Mouse (Mus musculus) limb, embryonic 14.5 days (tissue): ENCODE data around the gene Tas2r119. TPM values are rescaled to one million over a fixed set of nuclear protein-coding genes. Genes with fewer than 3 reads are reported as not detected.
"Not testable (repeated sequence)": the region's sequence is repeated elsewhere in the genome, so short reads cannot be mapped to it uniquely, and the experiment has no call there.

Source experiments
- ATAC-seq: fragments of 200-750 bp; cut with Nextera tagmentation; 2 replicates; pipeline ENCODE4 v1.8.0; 2017; ENCODE audit warnings: low read depth, moderate number of reproducible peaks, moderate TSS enrichment; ENCODE audit not compliant: low FRiP score
- DNase-seq: peaks from one replicate; pipeline ENCODE4 v3.0.0-alpha.2; 2015; ENCODE audit warnings: low spot score
- H3K27ac ChIP-seq: fragments of 300-500 bp; sonication (generic); replicated peaks from 2 replicates; pipeline ENCODE4 v1.5.1; 2014; ENCODE audit warnings: low read depth, mild to moderate bottlenecking, low read length, moderate library complexity, mixed read lengths
- H3K27me3 ChIP-seq: fragments of 300-500 bp; sonication (generic); 2 replicates; pipeline ENCODE4 v1.6.1; 2014; ENCODE audit warnings: low read length, mixed read lengths; ENCODE audit not compliant: control insufficient read depth, insufficient read depth
- H3K36me3 ChIP-seq: fragments of 300-500 bp; sonication (generic); 2 replicates; pipeline ENCODE4 v1.6.1; 2014; ENCODE audit warnings: mild to moderate bottlenecking, low read length, moderate library complexity, mixed read lengths; ENCODE audit not compliant: control insufficient read depth, insufficient read depth
- H3K4me1 ChIP-seq: fragments of 300-500 bp; sonication (generic); 2 replicates; pipeline ENCODE4 v1.6.1; 2014; ENCODE audit warnings: antibody characterized with exemption, low read length, mixed read lengths; ENCODE audit not compliant: control insufficient read depth, insufficient read depth
- H3K4me2 ChIP-seq: fragments of 300-500 bp; sonication (generic); replicated peaks from 2 replicates; pipeline ENCODE4 v1.6.1; 2014; ENCODE audit warnings: low read depth, mild to moderate bottlenecking, low read length, moderate library complexity; ENCODE audit not compliant: severe bottlenecking
- H3K4me3 ChIP-seq: fragments of 300-500 bp; sonication (generic); replicated peaks from 2 replicates; pipeline ENCODE4 v1.5.1; 2014; ENCODE audit warnings: low read length
- H3K9ac ChIP-seq: fragments of 300-500 bp; sonication (generic); 2 replicates; pipeline ENCODE4 v1.6.1; 2014; ENCODE audit warnings: mild to moderate bottlenecking, low read depth, low read length, moderate library complexity; ENCODE audit not compliant: severe bottlenecking
- H3K9me3 ChIP-seq: fragments of 300-500 bp; sonication (generic); 2 replicates; pipeline ENCODE4 v1.6.1; 2016; ENCODE audit warnings: low read length; ENCODE audit not compliant: control insufficient read depth
- POLR2A ChIP-seq: fragments of 200-500 bp; IDR thresholded peaks from 2 replicates; pipeline ENCODE4 v1.8.0; 2012; ENCODE audit warnings: inconsistent platforms, mild to moderate bottlenecking, moderate library complexity, borderline replicate concordance; ENCODE audit not compliant: insufficient read depth, insufficient read length; ENCODE audit errors: extremely low read depth
- WGBS: fragments of 180-500 bp; shearing (Covaris S2); extraction: QIAGEN DNeasy Blood & Tissue Kit; methylation state at CpG from one replicate; pipeline ENCODE4 v1.1.7; 2014; 5-methylcytosine and 5-hydroxymethylcytosine counted together
- polyA plus RNA-seq, 2 experiments: library from polyadenylated mRNA; depleted of rRNA in 1 of 2; stranded (reverse) in 1 of 2; unstranded in 1 of 2; fragments of >200 nt; fragmentation: Nextera tagmentation in 1 of 2; extraction: Ambion mirVana in 1 of 2; gene quantifications; 2 replicates each; pipeline versions ENCODE4 v1.2.1 to v1.2.3; 2012 to 2014

The Tas2r119 gene
- polyA plus RNA-seq, 2 experiments: 0.34 TPM; not detected in 1

DNA sequence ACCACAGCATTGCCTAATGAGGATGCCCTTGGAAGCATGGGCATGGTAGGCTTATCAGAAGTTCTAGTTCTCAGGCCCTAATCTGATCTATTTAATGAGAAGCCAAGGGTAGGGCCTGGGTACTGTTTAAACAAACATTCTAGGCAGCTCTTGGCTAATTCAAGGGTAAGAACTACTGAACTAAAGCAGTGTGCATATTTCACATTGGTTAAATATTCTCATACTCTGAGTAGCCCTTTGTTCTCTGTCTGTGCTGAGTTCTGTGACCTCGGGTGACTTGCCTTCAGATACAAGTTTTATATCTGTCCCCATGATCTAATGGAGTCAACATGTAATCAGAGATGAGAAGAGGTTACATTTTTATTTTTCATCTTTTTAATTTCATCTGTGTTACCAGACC lies 15.9 kb downstream of the Tas2r119 start:
- Histone ChIP-seq H3K27ac (no peak overlapping the region), H3K36me3 (no peaks in the 10 kb centered on the region), H3K4me1 (no peaks in the 10 kb centered on the region), H3K9ac (no peak overlapping the region), H3K27me3 (no peaks in the 10 kb centered on the region), H3K4me2 (no peak overlapping the region), H3K4me3 (no peak overlapping the region), H3K9me3 (no peaks in the 10 kb centered on the region)
- DNase-seq (no peak), ATAC-seq (no peak)
- WGBS: 67% methylated on average over 1 of the region's 1 CpGs
- no peak for TF ChIP-seq POLR2A

DNA sequence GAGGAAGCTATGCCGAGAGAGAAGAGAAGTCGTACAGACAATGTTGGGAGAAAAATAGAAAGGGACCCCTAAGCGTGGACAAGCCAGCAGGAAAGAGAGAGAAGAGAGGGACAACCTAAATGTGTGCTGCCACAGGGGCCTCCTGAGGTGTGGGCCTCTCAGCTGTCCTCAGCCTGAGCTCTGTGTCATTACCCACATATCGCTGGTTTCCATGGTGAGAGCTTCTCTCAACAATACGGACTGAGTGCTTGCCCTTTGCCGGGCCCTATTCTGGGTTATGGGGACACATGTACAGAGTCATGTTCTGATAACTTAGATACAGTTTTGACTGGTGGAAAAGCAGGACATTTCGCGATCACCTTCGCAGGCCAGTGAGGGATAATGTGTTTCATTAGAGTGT lies 21.0 kb downstream of the Tas2r119 start:
- Histone ChIP-seq H3K4me1 (0 out of 2 replicates have a peak, but pooled peaks cover 2% of the 10 kb centered on the region), H3K27ac (no peak overlapping the region), H3K9ac (no peak overlapping the region), H3K9me3 (no peaks in the 10 kb centered on the region), H3K4me2 (no peak overlapping the region), H3K36me3 (no peaks in the 10 kb centered on the region), H3K4me3 (no peak overlapping the region), H3K27me3 (no peaks in the 10 kb centered on the region)
- 79% methylated on average over 9 of the region's 9 CpGs for WGBS
- no peak for DNase-seq
- TF ChIP-seq POLR2A: no peak
- no peak for ATAC-seq

DNA sequence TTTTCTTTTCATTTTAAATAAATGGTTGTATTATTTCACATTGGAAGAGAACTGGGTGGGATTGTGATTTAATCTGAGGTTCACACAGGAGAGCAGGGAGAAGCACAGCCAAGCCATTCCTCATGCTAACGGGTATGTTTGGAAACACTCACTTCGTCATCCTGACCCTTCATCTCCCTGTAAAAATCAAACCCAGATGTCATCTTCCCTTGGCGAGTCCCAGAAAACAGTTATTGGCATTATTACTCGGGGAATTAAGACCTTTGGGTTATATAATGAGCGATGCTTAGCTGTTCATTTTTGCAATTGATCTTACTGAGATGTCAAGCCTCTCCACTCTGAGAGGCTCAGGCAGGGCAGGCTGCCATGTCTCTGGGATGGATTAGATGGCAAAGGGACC lies 21.5 kb downstream of the Tas2r119 start:
- Histone ChIP-seq H3K9ac (no peak overlapping the region), H3K36me3 (no peaks in the 10 kb centered on the region), H3K4me2 (no peak overlapping the region), H3K27ac (no peak overlapping the region), H3K27me3 (no peaks in the 10 kb centered on the region), H3K4me1 (0 out of 2 replicates have a peak, but pooled peaks cover 2% of the 10 kb centered on the region), H3K4me3 (no peak overlapping the region), H3K9me3 (no peaks in the 10 kb centered on the region)
- 29% methylated on average over 5 of the region's 5 CpGs for WGBS
- peak; percentile 38 for DNase-seq
- TF ChIP-seq POLR2A: no peak
- no peak for ATAC-seq

DNA sequence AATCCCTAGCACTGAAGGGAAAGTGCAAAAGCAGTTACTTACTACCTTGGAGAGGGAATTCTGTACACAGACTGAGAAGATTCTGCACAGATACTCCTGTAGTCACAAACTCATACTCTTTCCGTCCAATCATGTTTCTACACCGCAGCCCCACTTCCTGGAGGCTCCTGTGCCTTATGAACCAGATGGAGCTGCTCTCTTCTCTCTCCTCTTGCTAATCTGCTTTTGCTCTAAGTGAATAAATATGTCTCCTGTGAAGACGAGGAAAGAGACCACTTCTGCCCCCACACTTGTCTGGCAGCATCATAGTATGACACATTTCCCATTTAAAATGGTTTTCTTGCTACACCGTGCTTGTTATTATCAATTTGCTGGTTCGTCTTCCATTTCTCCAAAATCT lies 26.2 kb downstream of the Tas2r119 start:
- Histone ChIP-seq H3K9ac (no peak overlapping the region), H3K36me3 (no peaks in the 10 kb centered on the region), H3K27me3 (no peaks in the 10 kb centered on the region), H3K9me3 (no peaks in the 10 kb centered on the region), H3K4me2 (no peak overlapping the region), H3K4me1 (0 out of 2 replicates have a peak, but pooled peaks cover 2% of the 10 kb centered on the region), H3K4me3 (no peak overlapping the region), H3K27ac (no peak overlapping the region)
- TF ChIP-seq POLR2A: no peak
- ATAC-seq (no peak), DNase-seq (no peak)
- 74% methylated on average over 5 of the region's 5 CpGs for WGBS

DNA sequence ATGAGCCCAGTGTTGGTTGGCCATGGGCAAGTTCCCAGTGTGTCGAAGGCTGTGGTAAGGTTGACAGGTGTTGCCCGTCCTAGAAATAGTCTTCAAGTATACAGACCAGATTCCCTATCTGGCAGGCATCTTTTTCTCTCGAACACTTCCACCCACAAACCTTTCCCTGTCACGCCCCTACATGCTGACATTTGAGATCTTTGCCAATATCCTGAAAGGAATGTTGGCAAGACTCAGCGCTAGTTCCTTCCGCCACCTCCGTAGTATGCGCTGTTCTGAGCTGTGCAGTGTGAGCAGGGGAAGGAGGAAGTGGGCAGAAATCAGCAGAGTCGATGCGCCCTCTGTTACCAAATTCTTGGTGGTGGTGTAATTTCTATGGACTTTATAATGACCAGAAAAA lies 27.8 kb downstream of the Tas2r119 start:
- Histone ChIP-seq H3K9ac (no peak overlapping the region), H3K27ac (no peak overlapping the region), H3K36me3 (no peaks in the 10 kb centered on the region), H3K4me1 (no peaks in the 10 kb centered on the region), H3K4me2 (no peak overlapping the region), H3K4me3 (no peak overlapping the region), H3K9me3 (no peaks in the 10 kb centered on the region), H3K27me3 (no peaks in the 10 kb centered on the region)
- WGBS: 82% methylated on average over 10 of the region's 10 CpGs
- TF ChIP-seq POLR2A: no peak
- ATAC-seq: no peak
- no peak for DNase-seq

DNA sequence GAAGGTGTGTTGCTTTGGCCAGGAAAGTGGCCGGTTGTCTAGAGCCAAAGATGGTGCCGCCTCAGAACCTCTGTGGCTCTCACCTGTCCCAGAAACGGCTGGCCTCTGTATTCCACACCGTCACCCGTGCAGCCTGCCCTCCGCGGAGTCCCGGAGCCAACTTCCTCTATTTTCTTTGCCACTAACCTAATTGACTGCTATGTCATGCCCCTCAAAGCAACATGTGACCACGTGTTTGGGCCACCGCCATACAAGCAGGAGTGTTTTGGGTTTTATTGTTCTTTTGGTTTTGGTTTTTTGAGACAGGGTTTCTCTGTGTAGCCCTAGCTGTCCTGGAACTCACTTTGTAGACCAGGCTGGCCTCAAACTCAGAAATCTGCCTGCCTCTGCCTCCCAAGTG lies 37.6 kb downstream of the Tas2r119 start:
- H3K9ac ChIP-seq, H3K27me3 ChIP-seq, DNase-seq, ATAC-seq, H3K27ac ChIP-seq, H3K4me3 ChIP-seq, H3K4me2 ChIP-seq, H3K4me1 ChIP-seq, H3K9me3 ChIP-seq, H3K36me3 ChIP-seq: not testable (repeated sequence)
- 91% methylated on average over 10 of the region's 10 CpGs for WGBS
